Mouse (Mus musculus) hematopoietic stem cell, adult 5-6 weeks (primary cell): ENCODE results near the gene Mios. TPM values are rescaled to one million over a fixed set of nuclear protein-coding genes. Genes with fewer than 3 reads are reported as not detected.

Experiments
- ATAC-seq, 2 experiments: fragments of 125-278 bp in 1 of 2; replicated peaks in 1 of 2; 2 replicates each; pipeline ENCODE4 v1.8.0; 2016 to 2017; ENCODE audit warnings: inconsistent platforms in 2 of 2, mild to moderate bottlenecking in 2 of 2, moderate number of reproducible peaks in 2 of 2, low read depth in 1 of 2, moderate TSS enrichment in 1 of 2; ENCODE audit not compliant: low FRiP score in 2 of 2, poor library complexity in 2 of 2, severe bottlenecking in 2 of 2, insufficient read depth in 1 of 2, low TSS enrichment in 1 of 2
- total RNA-seq: library from RNA; stranded (forward); fragments of 172-1452, 232-1000 nt; gene quantifications from 2 replicates; pipeline ENCODE4 v1.2.3, GENCODE M21; 2017

Gene Mios
- 34.3 and 39.3 TPM in 2 replicates for total RNA-seq

- peak; percentile 91 to 92 for ATAC-seq
Measured at GRCm38 (mm10) chr6:8209047-8209865, at the start of gene Mios. Gene Mios (plus strand): TSS chr6:8209222.

GRCm38 (mm10) chr6:8160001-8160400, 49.0 kb upstream of the Mios start:
- no peak for ATAC-seq

- ATAC-seq = no peak
Measured at GRCm38 (mm10) chr6:8164741-8165140, 44.3 kb upstream of the Mios start.

GRCm38 (mm10) chr6:8172101-8172500, 36.9 kb upstream of the Mios start:
- no peak for ATAC-seq

DNA sequence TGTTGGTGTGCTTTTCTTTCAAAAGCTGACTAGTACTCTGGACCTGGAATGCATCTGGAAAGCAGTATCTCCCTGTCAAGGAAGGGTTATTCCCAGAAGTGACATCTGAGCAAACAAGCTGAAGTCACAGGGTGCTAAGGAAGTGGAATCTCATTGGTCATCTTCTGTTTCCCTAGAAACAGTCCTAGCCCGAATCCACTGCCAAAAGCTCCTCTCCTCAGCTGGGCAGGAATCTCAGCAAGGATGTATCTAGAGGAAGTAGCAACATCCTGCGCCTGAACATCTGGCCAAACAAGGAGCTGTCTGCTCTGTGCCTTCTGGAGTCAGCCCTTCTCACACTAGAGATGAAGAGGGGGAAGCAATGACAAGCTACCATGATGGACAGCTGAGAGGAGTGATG, 35.0 kb upstream of the Mios start:
- no peak for ATAC-seq

DNA sequence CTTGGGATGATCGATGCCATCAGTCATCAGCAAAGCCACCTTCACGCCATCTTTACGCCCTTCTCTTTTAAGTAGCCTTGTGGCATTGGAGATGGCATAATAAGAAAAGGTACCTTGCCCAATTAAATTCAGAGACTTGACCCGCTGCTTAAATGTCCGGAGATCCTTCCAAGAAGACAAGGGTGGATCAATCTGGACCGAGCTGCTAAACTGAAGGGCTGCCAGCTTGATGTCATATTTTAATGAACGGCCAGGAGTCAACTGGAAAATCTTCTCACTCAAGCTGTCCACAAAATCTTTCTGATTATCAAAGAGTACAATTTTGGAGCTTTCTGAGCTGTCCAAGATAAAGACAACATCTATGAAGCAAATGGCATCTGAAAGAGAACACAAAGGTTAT, 33.7 kb upstream of the Mios start:
- no peak for ATAC-seq

GRCm38 (mm10) chr6:8176116-8176515, 32.9 kb upstream of the Mios start:
- ATAC-seq = no peak

DNA sequence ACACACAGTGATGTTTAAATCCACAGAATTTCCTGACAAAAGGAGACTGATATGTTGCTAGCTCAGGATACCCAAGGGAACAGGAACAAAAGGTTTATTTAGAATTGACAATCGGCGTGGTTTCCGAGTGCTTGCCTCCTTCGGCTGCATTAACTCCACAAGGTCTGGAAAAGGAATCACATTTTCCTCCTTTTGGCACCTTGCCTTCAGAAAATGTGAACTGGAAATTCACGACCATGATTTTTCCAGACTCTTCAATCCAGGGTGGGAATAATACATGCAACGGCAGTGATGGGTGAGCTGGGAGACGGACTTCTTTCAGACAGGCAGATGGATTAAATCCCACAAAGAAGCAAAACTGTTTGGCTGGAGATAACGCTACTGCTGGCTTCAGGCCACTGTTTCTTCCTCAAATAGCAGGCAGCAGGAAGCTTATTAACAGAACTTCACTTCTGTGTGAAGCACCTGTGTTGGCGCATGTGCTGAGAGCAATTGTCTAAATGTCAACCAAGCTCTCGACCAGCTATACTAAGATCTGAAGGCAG, 30.6 kb upstream of the Mios start:
- peak; percentile 32 to 53; a peak in 1 of 4 replicates for ATAC-seq

GRCm38 (mm10) chr6:8188599-8189233, 20.3 kb upstream of the Mios start:
- ATAC-seq = peak in 1 of 2 experiments; percentile 65; a peak in 3 of 4 replicates

DNA sequence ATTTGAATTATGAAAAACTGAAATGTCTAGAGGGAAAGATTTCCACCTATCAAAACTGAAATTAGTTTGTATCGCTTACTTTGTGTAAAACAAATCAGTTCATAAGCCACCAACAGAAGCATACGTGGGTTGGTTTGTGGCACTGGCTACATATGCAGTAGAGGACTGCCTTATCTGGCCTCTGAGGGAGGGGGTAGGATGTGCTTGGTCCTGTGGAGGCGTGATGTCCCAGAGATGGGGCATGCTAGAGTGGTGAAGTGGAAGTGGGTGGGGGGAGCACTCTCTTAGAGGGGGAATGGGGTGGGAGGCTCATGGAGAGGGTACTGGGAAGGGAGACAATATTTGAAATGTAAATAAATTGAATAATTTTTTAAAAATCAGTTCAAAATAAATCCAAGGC, 19.1 kb upstream of the Mios start:
- ATAC-seq = no peak

DNA sequence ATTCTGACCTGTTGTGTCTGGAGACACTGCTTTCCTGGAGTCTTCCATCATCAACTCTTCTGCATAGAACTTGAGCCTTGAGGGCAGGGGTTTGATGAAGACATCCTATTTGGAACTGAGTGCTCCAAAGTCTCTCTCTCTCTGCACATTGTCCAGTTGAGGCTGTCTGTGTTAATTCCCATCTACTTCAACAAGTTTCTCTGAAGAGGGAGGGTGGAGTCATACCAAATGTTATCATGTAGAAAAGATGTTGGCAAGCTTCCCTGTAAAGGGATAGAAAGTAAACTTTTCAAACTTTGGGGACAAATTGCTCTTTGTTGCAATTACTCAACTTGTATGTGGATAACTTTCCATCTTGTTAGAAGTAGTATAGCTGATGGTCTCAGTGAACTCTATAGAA, 16.5 kb upstream of the Mios start, which contains the start of gene Col28a1:
Gene Col28a1 (minus strand): TSS at position 101 of the 400 bp plus-strand sequence.
- ATAC-seq = no peak

- ATAC-seq = peak in 1 of 2 experiments; percentile 8; a peak in 1 of 4 replicates
Measured at GRCm38 (mm10) chr6:8209866-8210186, 804 bp downstream of the Mios start.

DNA sequence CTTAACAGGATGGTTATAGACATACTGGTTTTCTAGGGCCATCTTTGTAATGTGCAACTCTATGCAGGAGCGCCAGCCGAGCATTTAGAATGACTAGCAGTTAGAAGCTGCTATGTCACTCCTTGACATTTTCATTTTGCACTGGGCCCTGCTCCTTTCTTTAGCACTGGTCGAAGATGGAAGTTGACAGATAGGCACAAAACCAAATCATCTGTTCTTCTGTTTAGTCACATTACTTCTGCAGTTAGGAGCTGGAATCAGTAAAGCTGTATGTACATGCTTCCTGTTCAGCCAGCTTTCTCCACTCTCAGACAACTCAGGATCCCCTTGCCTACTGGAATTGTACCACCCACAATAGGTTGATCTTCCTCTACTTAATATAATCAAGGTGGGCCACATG, 1.6 kb downstream of the Mios start:
- ATAC-seq = no peak

- ATAC-seq = no peak
Measured at GRCm38 (mm10) chr6:8227035-8227434, 18.0 kb downstream of the Mios start.

- no peak for ATAC-seq
Measured at GRCm38 (mm10) chr6:8228596-8228995, 19.6 kb downstream of the Mios start.

- no peak for ATAC-seq
Measured at GRCm38 (mm10) chr6:8258316-8258715, 49.3 kb downstream of the Mios start.

DNA sequence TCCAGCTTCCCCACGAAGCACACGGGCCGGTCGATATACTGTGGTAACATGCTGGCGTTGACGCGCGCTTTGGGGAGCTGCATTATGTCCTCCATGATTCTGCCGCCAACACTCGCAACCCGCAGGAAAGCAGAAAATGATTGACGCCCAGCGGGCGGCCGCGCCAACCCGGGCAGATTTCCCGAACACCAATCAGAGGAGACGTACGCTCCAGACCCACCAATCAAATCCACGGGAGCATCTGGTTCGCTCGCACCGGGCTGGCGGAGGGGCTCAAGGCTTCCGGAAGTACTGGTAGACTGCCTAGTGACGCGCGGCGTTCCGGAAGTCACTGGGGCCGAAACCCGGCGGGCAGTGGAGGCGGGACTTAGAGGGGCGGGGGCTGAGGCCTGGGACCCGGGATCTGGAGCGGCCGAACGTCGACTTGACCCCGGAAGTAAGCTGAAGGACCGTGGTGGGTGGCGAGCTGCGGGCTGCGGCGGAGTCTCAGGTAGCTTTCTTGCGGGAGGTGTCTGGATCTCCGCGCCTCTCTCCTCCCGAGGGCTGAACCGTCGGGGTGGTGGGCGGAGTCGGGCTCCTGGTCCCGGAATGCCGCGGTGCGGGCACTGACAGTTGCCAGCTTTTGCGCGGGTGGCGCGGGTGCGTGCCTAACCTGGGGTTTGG, 50.1 kb downstream of the Mios start, which contains the start of the genes Rpa3, Umad1 and Gm45062:
Gene Rpa3 (minus strand): TSS at position 170 of the 663 bp plus-strand sequence.
Gene Umad1 (plus strand): TSS at position 285 of the 663 bp plus-strand sequence.
Gene Gm45062 (plus strand): TSS at position 447 of the 663 bp plus-strand sequence.
- ATAC-seq = peak; percentile 99

DNA sequence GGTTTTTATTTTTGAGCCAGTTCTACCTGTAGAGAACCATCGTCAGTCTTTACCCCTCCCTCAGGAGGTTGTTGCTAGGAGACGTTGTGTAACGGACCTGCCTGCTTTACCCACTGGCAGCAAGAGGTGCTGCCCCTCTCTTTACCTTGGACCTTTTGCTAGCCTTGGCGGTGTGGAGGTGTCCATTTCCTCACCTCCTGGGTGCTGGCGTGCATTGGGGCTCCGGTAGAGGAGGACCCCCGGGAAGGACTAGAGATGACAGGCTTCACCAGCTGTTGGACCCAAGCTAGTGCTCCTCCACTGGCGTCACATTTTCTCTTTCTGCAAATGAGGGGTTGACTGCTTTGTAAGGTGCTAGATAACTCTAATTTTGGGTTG, 50.6 kb downstream of the Mios start:
- ATAC-seq = peak in 1 of 2 experiments; percentile 12; a peak in 2 of 4 replicates
